Mouse (Mus musculus) limb, embryonic 11.5 days (tissue): ENCODE data around the gene Tenm4. TPM values are rescaled to one million over a fixed set of nuclear protein-coding genes. Genes with fewer than 3 reads are reported as not detected.

Experiments
- ATAC-seq: fragments of 200-750 bp; cut with Nextera tagmentation; 2 replicates; pipeline ENCODE4 v1.8.0; 2017; ENCODE audit warnings: low read depth; ENCODE audit not compliant: insufficient number of reproducible peaks, low FRiP score, low TSS enrichment
- DNase-seq: peaks from one replicate; pipeline ENCODE4 v3.0.0-alpha.2; 2015; ENCODE audit warnings: low spot score
- H3K27ac ChIP-seq: fragments of 300-500 bp; sonication (generic); replicated peaks from 2 replicates; pipeline ENCODE4 v1.5.1; 2014; ENCODE audit warnings: low read depth, mild to moderate bottlenecking, low read length
- H3K27me3 ChIP-seq: fragments of 300-500 bp; sonication (generic); 2 replicates; pipeline ENCODE4 v1.6.1; 2014; ENCODE audit warnings: mild to moderate bottlenecking, low read length, mixed read lengths; ENCODE audit not compliant: control insufficient read depth, insufficient read depth
- H3K36me3 ChIP-seq: fragments of 300-500 bp; sonication (generic); 2 replicates; pipeline ENCODE4 v1.6.1; 2014; ENCODE audit warnings: mild to moderate bottlenecking, low read length, moderate library complexity, mixed read lengths; ENCODE audit not compliant: control insufficient read depth, insufficient read depth
- H3K4me1 ChIP-seq: fragments of 300-500 bp; sonication (generic); 2 replicates; pipeline ENCODE4 v1.6.1; 2014; ENCODE audit warnings: low read length, mixed read lengths; ENCODE audit not compliant: control insufficient read depth, insufficient read depth
- H3K4me2 ChIP-seq: fragments of 300-500 bp; sonication (generic); 2 replicates; pipeline ENCODE4 v1.6.1; 2014; ENCODE audit warnings: low read depth, mild to moderate bottlenecking, moderate library complexity; ENCODE audit not compliant: severe bottlenecking
- H3K4me3 ChIP-seq: fragments of 300-500 bp; sonication (generic); 2 replicates; pipeline ENCODE4 v1.5.1; 2014; ENCODE audit warnings: low read depth, low read length
- H3K9ac ChIP-seq: fragments of 300-500 bp; sonication (generic); 2 replicates; pipeline ENCODE4 v1.6.1; 2014; ENCODE audit warnings: mild to moderate bottlenecking, low read length
- H3K9me3 ChIP-seq: fragments of 300-500 bp; sonication (generic); 2 replicates; pipeline ENCODE4 v1.6.1; 2016; ENCODE audit warnings: low read length; ENCODE audit not compliant: control insufficient read depth
- WGBS: fragments of 180-500 bp; shearing (Covaris S2); extraction: QIAGEN DNeasy Blood & Tissue Kit; methylation state at CpG from one replicate; pipeline ENCODE4 v1.1.7; 2014; 5-methylcytosine and 5-hydroxymethylcytosine counted together
- polyA plus RNA-seq: library from polyadenylated mRNA; unstranded; fragments of >200 nt; fragmentation: Nextera tagmentation; extraction: Ambion mirVana; gene quantifications from 2 replicates; pipeline ENCODE4 v1.2.1, GENCODE M21; 2014

Tenm4 gene
- polyA plus RNA-seq, 1 experiment from 2014 or later = 43.1 TPM

- 0 out of 2 replicates have a peak, but pooled peaks cover 2% of the 10 kb centered on the region for H3K36me3 ChIP-seq
- H3K4me3 ChIP-seq = no peak overlapping the region
- H3K9me3 ChIP-seq = no peaks in the 10 kb centered on the region
- H3K4me1 ChIP-seq = peaks cover 45% of the 10 kb centered on the region
- H3K4me2 ChIP-seq = no peak overlapping the region
- no peaks in the 10 kb centered on the region for H3K27me3 ChIP-seq
- ATAC-seq (no peak), DNase-seq (no peak)
- WGBS = 46% methylated on average over 5 of the region's 5 CpGs
- no peak overlapping the region for H3K27ac ChIP-seq
- H3K9ac ChIP-seq = no peak overlapping the region
Measured at GRCm38 (mm10) chr7:96556756-96557155, 385.7 kb downstream of the Tenm4 start.

DNA sequence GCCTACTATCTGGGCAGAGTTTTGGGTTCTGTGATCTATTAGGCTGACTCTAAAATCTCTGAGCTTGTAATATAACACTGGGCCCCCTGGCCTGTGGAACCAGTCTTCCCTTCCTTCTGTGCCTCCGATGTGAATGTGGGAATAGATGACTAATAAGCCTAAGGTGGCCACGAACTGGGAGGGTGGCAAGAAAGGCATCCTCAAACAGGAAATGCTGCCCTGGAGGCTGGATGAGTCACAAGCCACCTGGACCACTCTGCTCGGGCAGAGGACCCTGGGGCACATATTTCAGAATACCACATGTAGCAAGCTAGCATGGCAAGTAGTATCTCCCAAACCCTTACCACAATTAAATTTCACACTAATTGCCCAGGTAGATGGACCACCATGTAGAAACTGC lies 391.8 kb downstream of the Tenm4 start:
- H3K27me3 ChIP-seq = no peaks in the 10 kb centered on the region

GRCm38 (mm10) chr7:96563329-96564065 lies 392.5 kb downstream of the Tenm4 start:
- DNase-seq (no peak), ATAC-seq (no peak)
- Histone ChIP-seq H3K4me2 (no peak overlapping the region), H3K4me3 (no peak overlapping the region), H3K27me3 (no peaks in the 10 kb centered on the region), H3K4me1 (no peaks in the 10 kb centered on the region), H3K9me3 (no peaks in the 10 kb centered on the region), H3K36me3 (no peaks in the 10 kb centered on the region), H3K27ac (no peak overlapping the region), H3K9ac (no peak overlapping the region)
- WGBS = 53% methylated on average over 3 of the region's 3 CpGs

More for the DNA sequence above, 391.8 kb downstream of the Tenm4 start:
- no peak overlapping the region for H3K4me3 ChIP-seq
- no peak overlapping the region for H3K27ac ChIP-seq
- 33% methylated on average over 3 of the region's 3 CpGs for WGBS
- no peaks in the 10 kb centered on the region for H3K9me3 ChIP-seq
- H3K4me2 ChIP-seq = no peak overlapping the region
- 0 out of 2 replicates have a peak, but pooled peaks cover 2% of the 10 kb centered on the region for H3K36me3 ChIP-seq
- no peaks in the 10 kb centered on the region for H3K4me1 ChIP-seq
- ATAC-seq (no peak), DNase-seq (no peak)
- H3K9ac ChIP-seq = no peak overlapping the region

DNA sequence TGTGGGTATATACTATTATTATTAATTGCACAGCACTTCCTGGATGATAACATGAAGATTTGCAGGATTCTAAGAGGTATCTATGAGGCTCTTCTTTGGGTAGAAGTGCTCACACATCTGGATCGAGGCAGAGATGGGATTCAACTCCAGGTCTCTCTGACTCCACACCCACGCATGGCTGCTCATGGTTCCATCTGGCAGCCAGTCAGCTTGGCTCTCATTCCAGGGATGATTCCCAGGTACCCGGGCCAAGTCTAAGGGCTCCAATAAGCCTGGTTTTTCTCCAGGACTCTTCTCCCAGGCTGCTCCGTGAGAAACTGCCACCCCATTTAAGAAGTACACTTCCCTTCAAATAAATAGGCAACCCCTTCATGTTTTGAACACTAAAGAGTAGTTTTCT lies 394.8 kb downstream of the Tenm4 start:
- no peak for ATAC-seq
- no peaks in the 10 kb centered on the region for H3K4me1 ChIP-seq
- no peak overlapping the region for H3K4me3 ChIP-seq

GRCm38 (mm10) chr7:96566260-96566659 lies 395.2 kb downstream of the Tenm4 start:
- DNase-seq (no peak), ATAC-seq (no peak)
- H3K36me3 ChIP-seq = no peaks in the 10 kb centered on the region
- H3K9ac ChIP-seq = no peak overlapping the region
- no peaks in the 10 kb centered on the region for H3K4me1 ChIP-seq
- 54% methylated on average over 4 of the region's 4 CpGs for WGBS
- H3K27ac ChIP-seq = no peak overlapping the region
- no peaks in the 10 kb centered on the region for H3K9me3 ChIP-seq
- no peaks in the 10 kb centered on the region for H3K27me3 ChIP-seq
- H3K4me2 ChIP-seq = no peak overlapping the region
- H3K4me3 ChIP-seq = no peak overlapping the region

More for the DNA sequence above, 394.8 kb downstream of the Tenm4 start:
- DNase-seq = no peak
- 46% methylated on average over 4 of the region's 4 CpGs for WGBS
- Histone ChIP-seq H3K27ac (no peak overlapping the region), H3K27me3 (no peaks in the 10 kb centered on the region), H3K9me3 (no peaks in the 10 kb centered on the region), H3K4me2 (no peak overlapping the region), H3K9ac (no peak overlapping the region), H3K36me3 (no peaks in the 10 kb centered on the region)

DNA sequence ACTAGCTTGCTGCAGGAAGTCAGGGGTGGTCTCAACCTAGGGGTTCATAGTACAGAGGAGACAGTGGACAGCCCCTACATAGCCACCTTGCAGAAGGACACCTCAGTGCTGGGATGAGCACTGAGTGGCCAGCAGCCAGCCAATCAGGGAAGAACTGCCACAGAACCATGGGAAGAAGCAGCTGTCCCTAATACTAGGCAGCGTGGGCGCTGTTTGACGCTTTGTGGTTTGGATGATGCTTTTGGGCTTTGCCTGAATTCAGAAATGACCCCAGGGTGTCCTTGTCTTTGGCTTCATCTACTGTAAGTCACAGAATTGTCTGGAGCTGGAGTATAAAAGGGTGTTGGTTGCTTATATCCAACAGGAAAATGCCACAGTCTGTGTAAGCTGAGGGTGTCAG lies 397.0 kb downstream of the Tenm4 start:
- H3K27me3 ChIP-seq = no peaks in the 10 kb centered on the region

GRCm38 (mm10) chr7:96570965-96571364 lies 399.9 kb downstream of the Tenm4 start:
- H3K4me2 ChIP-seq = no peak overlapping the region
- no peak overlapping the region for H3K9ac ChIP-seq
- H3K4me3 ChIP-seq = no peak overlapping the region
- peaks cover 18% of the 10 kb centered on the region for H3K4me1 ChIP-seq
- DNase-seq (no peak), ATAC-seq (no peak)
- H3K9me3 ChIP-seq = no peaks in the 10 kb centered on the region
- H3K27ac ChIP-seq = no peak overlapping the region
- no peaks in the 10 kb centered on the region for H3K36me3 ChIP-seq
- H3K27me3 ChIP-seq = no peaks in the 10 kb centered on the region

More for the DNA sequence above, 397.0 kb downstream of the Tenm4 start:
- Histone ChIP-seq H3K4me1 (no peaks in the 10 kb centered on the region), H3K9ac (no peak overlapping the region), H3K36me3 (no peaks in the 10 kb centered on the region), H3K4me2 (no peak overlapping the region), H3K4me3 (no peak overlapping the region), H3K9me3 (no peaks in the 10 kb centered on the region), H3K27ac (no peak overlapping the region)
- DNase-seq = no peak
- WGBS = 85% methylated on average over 3 of the region's 3 CpGs
- ATAC-seq = no peak

DNA sequence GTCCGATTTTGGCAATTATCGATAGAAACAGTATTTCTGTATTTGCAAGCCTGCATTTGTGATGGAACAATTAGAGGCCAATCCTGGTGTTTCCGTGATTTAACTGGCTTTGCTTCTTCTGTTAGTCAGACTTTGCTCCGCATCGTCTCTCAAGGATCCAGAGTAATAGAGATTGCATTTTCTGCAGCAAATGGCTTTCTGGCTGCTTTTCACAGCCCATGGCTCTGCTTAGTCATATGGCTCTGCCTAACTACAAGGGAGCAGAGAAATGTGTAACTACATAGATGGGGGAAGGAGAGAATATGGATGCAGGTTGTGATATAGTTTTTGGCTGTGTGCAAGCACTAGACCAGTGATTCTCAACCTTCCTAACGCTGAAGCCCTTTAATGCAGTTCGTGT lies 401.9 kb downstream of the Tenm4 start:
- peaks cover 18% of the 10 kb centered on the region for H3K4me1 ChIP-seq
- ATAC-seq = no peak
- no peaks in the 10 kb centered on the region for H3K36me3 ChIP-seq
- WGBS = 92% methylated on average over 7 of the region's 7 CpGs
- no peaks in the 10 kb centered on the region for H3K9me3 ChIP-seq
- no peak overlapping the region for H3K9ac ChIP-seq
- no peak for DNase-seq
- H3K4me3 ChIP-seq = no peak overlapping the region
- no peak overlapping the region for H3K27ac ChIP-seq
- H3K4me2 ChIP-seq = no peak overlapping the region
- no peaks in the 10 kb centered on the region for H3K27me3 ChIP-seq
